Mouse (Mus musculus): ENCODE data around the gene Gm21731. TPM values are rescaled to one million over a fixed set of nuclear protein-coding genes. Genes with fewer than 3 reads are reported as not detected.
"Not testable (repeated sequence)": the region's sequence is repeated elsewhere in the genome, so short reads cannot be mapped to it uniquely, and the experiment has no call there.

Gene Gm21731
- polyA plus RNA-seq, 2 experiments = not detected

- H3K4me2 ChIP-seq (replicated peaks; ENCODE audit: low read depth, low read length, severe bottlenecking); H3K27ac ChIP-seq (replicated peaks; ENCODE audit: low read depth, low read length); H3K4me1 ChIP-seq (ENCODE audit: control insufficient read depth, insufficient read depth, low read length); H3K9ac ChIP-seq (ENCODE audit: low read depth, low read length, severe bottlenecking); H3K4me3 ChIP-seq (replicated peaks; ENCODE audit: low read length); H3K9me3 ChIP-seq (ENCODE audit: control insufficient read depth, low read length); H3K27me3 ChIP-seq (ENCODE audit: control insufficient read depth, insufficient read depth, low read length); H3K36me3 ChIP-seq (ENCODE audit: control insufficient read depth, insufficient read depth, low read length); DNase-seq (ENCODE audit: low spot score); ATAC-seq (ENCODE audit: low FRiP score, low read depth): not testable (repeated sequence)
- WGBS = 63% methylated on average over 2 of the region's 3 CpGs
Measured at GRCm38 (mm10) chr13:120251208-120251924, 12.5 kb downstream of the Gm21731 start.

GRCm38 (mm10) chr13:120258817-120259658 lies 20.1 kb downstream of the Gm21731 start:
- not testable (repeated sequence) for DNase-seq (ENCODE audit: low spot score); H3K27ac ChIP-seq (replicated peaks; ENCODE audit: low read depth, low read length); H3K4me2 ChIP-seq (replicated peaks; ENCODE audit: low read depth, low read length, severe bottlenecking); H3K9ac ChIP-seq (ENCODE audit: low read depth, low read length, severe bottlenecking); H3K27me3 ChIP-seq (ENCODE audit: control insufficient read depth, insufficient read depth, low read length); H3K9me3 ChIP-seq (ENCODE audit: control insufficient read depth, low read length); H3K36me3 ChIP-seq (ENCODE audit: control insufficient read depth, insufficient read depth, low read length); H3K4me1 ChIP-seq (ENCODE audit: control insufficient read depth, insufficient read depth, low read length); ATAC-seq (ENCODE audit: low FRiP score, low read depth); H3K4me3 ChIP-seq (replicated peaks; ENCODE audit: low read length)
- 81% methylated on average over 3 of the region's 3 CpGs for WGBS

GRCm38 (mm10) chr13:120259718-120260117 lies 20.8 kb downstream of the Gm21731 start:
- H3K4me1 ChIP-seq (ENCODE audit: control insufficient read depth, insufficient read depth, low read length); ATAC-seq (ENCODE audit: low FRiP score, low read depth); H3K27me3 ChIP-seq (ENCODE audit: control insufficient read depth, insufficient read depth, low read length); H3K9me3 ChIP-seq (ENCODE audit: control insufficient read depth, low read length); H3K4me3 ChIP-seq (replicated peaks; ENCODE audit: low read length); DNase-seq (ENCODE audit: low spot score); H3K4me2 ChIP-seq (replicated peaks; ENCODE audit: low read depth, low read length, severe bottlenecking); H3K9ac ChIP-seq (ENCODE audit: low read depth, low read length, severe bottlenecking); H3K27ac ChIP-seq (replicated peaks; ENCODE audit: low read depth, low read length); H3K36me3 ChIP-seq (ENCODE audit: control insufficient read depth, insufficient read depth, low read length): not testable (repeated sequence)
- 61% methylated on average over 3 of the region's 3 CpGs for WGBS

GRCm38 (mm10) chr13:120262870-120263269 lies 24.0 kb downstream of the Gm21731 start, which contains the start of gene AF067061:
TSS of gene AF067061 (plus strand) at chr13:120263114.
- H3K4me1 ChIP-seq (ENCODE audit: control insufficient read depth, insufficient read depth, low read length); H3K36me3 ChIP-seq (ENCODE audit: control insufficient read depth, insufficient read depth, low read length); H3K4me3 ChIP-seq (replicated peaks; ENCODE audit: low read length); DNase-seq (ENCODE audit: low spot score); H3K9ac ChIP-seq (ENCODE audit: low read depth, low read length, severe bottlenecking); H3K9me3 ChIP-seq (ENCODE audit: control insufficient read depth, low read length); H3K4me2 ChIP-seq (replicated peaks; ENCODE audit: low read depth, low read length, severe bottlenecking); H3K27me3 ChIP-seq (ENCODE audit: control insufficient read depth, insufficient read depth, low read length); ATAC-seq (ENCODE audit: low FRiP score, low read depth); H3K27ac ChIP-seq (replicated peaks; ENCODE audit: low read depth, low read length): not testable (repeated sequence)
- WGBS = 90% methylated on average over 2 of the region's 2 CpGs

GRCm38 (mm10) chr13:120277837-120278236 lies 38.9 kb downstream of the Gm21731 start:
- WGBS = 45% methylated on average over 1 of the region's 2 CpGs
- ATAC-seq (ENCODE audit: low FRiP score, low read depth); DNase-seq (ENCODE audit: low spot score); H3K4me1 ChIP-seq (ENCODE audit: control insufficient read depth, insufficient read depth, low read length); H3K4me2 ChIP-seq (replicated peaks; ENCODE audit: low read depth, low read length, severe bottlenecking); H3K27ac ChIP-seq (replicated peaks; ENCODE audit: low read depth, low read length); H3K36me3 ChIP-seq (ENCODE audit: control insufficient read depth, insufficient read depth, low read length); H3K9me3 ChIP-seq (ENCODE audit: control insufficient read depth, low read length); H3K9ac ChIP-seq (ENCODE audit: low read depth, low read length, severe bottlenecking); H3K27me3 ChIP-seq (ENCODE audit: control insufficient read depth, insufficient read depth, low read length); H3K4me3 ChIP-seq (replicated peaks; ENCODE audit: low read length): not testable (repeated sequence)

All from limb, embryonic 14.5 days (tissue).